Mouse (Mus musculus) megakaryocyte, embryonic 14.5 days (primary cell): ENCODE measurements around the gene Cdk5. TPM values are rescaled to one million over a fixed set of nuclear protein-coding genes. Genes with fewer than 3 reads are reported as not detected.

Source experiments
- H3K27me3 ChIP-seq: replicated peaks from 2 replicates; pipeline ENCODE3; 2012; ENCODE audit warnings: inconsistent platforms
- H3K36me3 ChIP-seq: replicated peaks from 2 replicates; pipeline ENCODE3; 2012; ENCODE audit warnings: low read length, inconsistent platforms, mixed read lengths
- H3K4me1 ChIP-seq: 2 replicates; pipeline ENCODE4 v1.6.1; 2012; ENCODE audit warnings: inconsistent platforms
- H3K4me3 ChIP-seq: replicated peaks from 2 replicates; pipeline ENCODE3; 2012; ENCODE audit warnings: moderate library complexity, mild to moderate bottlenecking, inconsistent platforms
- H3K9me3 ChIP-seq: 2 replicates; pipeline ENCODE4 v1.6.1; 2012; ENCODE audit warnings: inconsistent platforms
- FLI1 ChIP-seq: IDR thresholded peaks from 2 replicates; pipeline ENCODE4 v1.6.1; 2012; ENCODE audit warnings: low read length, inconsistent platforms, mixed read lengths
- GATA1 ChIP-seq: IDR thresholded peaks from 3 replicates; pipeline ENCODE4 v1.6.1; 2012; ENCODE audit warnings: mixed read lengths, low read length, inconsistent platforms, borderline replicate concordance
- polyA plus RNA-seq: library from polyadenylated mRNA; stranded (reverse); fragments of >175 nt; gene quantifications from 2 replicates; pipeline ENCODE4 v1.2.3, GENCODE M21; 2012; ENCODE audit warnings: low replicate concordance; ENCODE audit not compliant: insufficient read depth

Cdk5 gene
- polyA plus RNA-seq, 1 experiment: 14.5 TPM

DNA sequence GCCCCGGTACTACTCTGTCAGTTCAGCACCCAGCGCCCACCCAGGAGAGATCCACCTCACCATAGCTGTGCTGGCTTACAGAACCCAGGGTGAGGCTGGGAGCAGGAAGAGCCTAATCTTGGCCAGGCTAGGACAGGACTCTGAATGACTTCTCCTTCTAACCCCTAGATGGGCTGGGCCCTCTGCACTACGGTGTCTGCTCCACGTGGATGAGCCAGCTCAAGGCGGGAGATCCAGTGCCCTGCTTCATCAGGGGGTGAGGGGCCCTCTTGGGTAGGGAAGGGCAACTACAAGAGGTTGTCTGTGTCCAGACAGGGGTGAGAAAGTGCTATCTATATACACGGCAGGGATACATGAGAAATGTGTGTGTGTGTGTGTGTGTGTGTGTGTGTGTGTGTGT, 41.8 kb downstream of the Cdk5 start:
- TF ChIP-seq FLI1 (no peak), GATA1 (no peak)
- Histone ChIP-seq H3K9me3 (no peaks in the 10 kb centered on the region), H3K4me1 (peaks cover 55% of the 10 kb centered on the region), H3K27me3 (peaks cover 89% of the 10 kb centered on the region), H3K36me3 (peaks cover 13% of the 10 kb centered on the region), H3K4me3 (no peak overlapping the region)

- Histone ChIP-seq H3K4me1 (peaks cover 51% of the 10 kb centered on the region), H3K27me3 (peaks cover 87% of the 10 kb centered on the region), H3K9me3 (no peaks in the 10 kb centered on the region), H3K36me3 (peaks cover 3% of the 10 kb centered on the region), H3K4me3 (no peak overlapping the region)
- TF ChIP-seq GATA1: no peak; the same call in 2 of the 3 replicates
- no peak for TF ChIP-seq FLI1
Measured at GRCm38 (mm10) chr5:24380499-24380898, 42.8 kb downstream of the Cdk5 start.

DNA sequence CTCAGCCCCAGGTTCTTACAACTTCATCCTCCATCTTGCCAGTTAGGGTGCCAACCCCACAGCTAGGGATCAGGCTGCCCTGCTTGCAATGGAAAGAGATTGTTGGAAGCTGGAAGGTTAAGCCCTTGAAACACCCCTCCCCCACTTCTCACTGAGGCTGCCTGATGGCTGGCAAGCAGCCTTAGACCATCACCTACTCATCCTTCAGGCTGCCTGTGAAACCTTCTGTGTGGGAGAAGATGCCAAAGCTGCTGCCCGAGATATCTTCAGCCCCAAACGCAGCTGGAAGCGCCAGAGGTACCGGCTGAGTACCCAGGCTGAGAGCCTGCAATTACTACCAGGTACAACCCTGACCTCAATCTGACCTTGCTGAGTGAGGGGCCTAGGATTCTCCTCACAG, 43.8 kb downstream of the Cdk5 start:
- Histone ChIP-seq H3K9me3 (no peaks in the 10 kb centered on the region), H3K36me3 (no peaks in the 10 kb centered on the region), H3K4me1 (peaks cover 41% of the 10 kb centered on the region), H3K4me3 (no peak overlapping the region), H3K27me3 (peaks cover 89% of the 10 kb centered on the region)
- TF ChIP-seq FLI1 (no peak), GATA1 (no peak)

- TF ChIP-seq GATA1: no peak
- TF ChIP-seq FLI1: no peak
- H3K36me3 ChIP-seq: no peaks in the 10 kb centered on the region
- H3K9me3 ChIP-seq: no peaks in the 10 kb centered on the region
- peaks cover 33% of the 10 kb centered on the region for H3K4me1 ChIP-seq
- H3K27me3 ChIP-seq: peaks cover 93% of the 10 kb centered on the region
- no peak overlapping the region for H3K4me3 ChIP-seq
Measured at GRCm38 (mm10) chr5:24378700-24379099, 44.6 kb downstream of the Cdk5 start.

GRCm38 (mm10) chr5:24374666-24375328, 48.5 kb downstream of the Cdk5 start:
- peaks cover 91% of the 10 kb centered on the region for H3K27me3 ChIP-seq
- H3K4me3 ChIP-seq: no peak overlapping the region
- no peak for TF ChIP-seq GATA1
- no peak for TF ChIP-seq FLI1
- no peaks in the 10 kb centered on the region for H3K9me3 ChIP-seq
- H3K36me3 ChIP-seq: no peaks in the 10 kb centered on the region
- peaks cover 12% of the 10 kb centered on the region for H3K4me1 ChIP-seq

DNA sequence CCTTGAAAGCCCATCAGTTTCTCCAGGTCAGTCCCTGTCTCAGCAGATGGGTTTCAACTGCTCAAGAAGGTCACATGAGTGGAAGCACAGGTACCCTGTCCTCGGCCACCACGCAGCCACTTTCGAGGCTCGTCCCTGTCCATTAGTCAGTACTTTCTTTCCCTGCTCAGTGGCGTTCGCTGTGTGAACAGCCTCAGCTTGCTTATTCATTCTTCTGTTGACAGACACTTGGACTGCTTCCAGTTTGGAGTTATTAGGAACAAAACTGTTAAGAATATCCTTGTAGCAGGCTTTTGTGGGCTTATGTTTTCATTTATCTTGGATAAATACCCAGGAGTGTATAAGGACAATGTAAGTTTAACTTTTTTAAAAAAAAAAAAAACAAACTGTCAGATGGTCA, 49.1 kb downstream of the Cdk5 start:
- Histone ChIP-seq H3K4me1 (peaks cover 7% of the 10 kb centered on the region), H3K36me3 (no peaks in the 10 kb centered on the region), H3K9me3 (no peaks in the 10 kb centered on the region), H3K4me3 (no peak overlapping the region), H3K27me3 (peaks cover 91% of the 10 kb centered on the region)
- TF ChIP-seq GATA1 (no peak), FLI1 (no peak)

GRCm38 (mm10) chr5:24373807-24374206, 49.5 kb downstream of the Cdk5 start:
- Histone ChIP-seq H3K4me1 (peaks cover 4% of the 10 kb centered on the region), H3K4me3 (no peak overlapping the region), H3K36me3 (no peaks in the 10 kb centered on the region), H3K27me3 (peaks cover 91% of the 10 kb centered on the region), H3K9me3 (no peaks in the 10 kb centered on the region)
- TF ChIP-seq GATA1: no peak
- no peak for TF ChIP-seq FLI1

GRCm38 (mm10) chr5:24369767-24370166, 53.6 kb downstream of the Cdk5 start:
- H3K36me3 ChIP-seq: no peaks in the 10 kb centered on the region
- peaks cover 11% of the 10 kb centered on the region for H3K4me1 ChIP-seq
- peaks cover 93% of the 10 kb centered on the region for H3K27me3 ChIP-seq
- H3K4me3 ChIP-seq: no peak overlapping the region
- H3K9me3 ChIP-seq: no peaks in the 10 kb centered on the region
- TF ChIP-seq GATA1 (no peak), FLI1 (no peak)

Other genes starting within 250 kb of the Cdk5 start
- 0.10 TPM in 1 of 2 replicates, not detected in the other for gene Kcnh2, start 71.9 kb downstream of the Cdk5 start, polyA plus RNA-seq
- gene Nos3, start 58.7 kb downstream of the Cdk5 start, polyA plus RNA-seq: not detected in 2 replicates
- gene Atg9b, start 31.4 kb downstream of the Cdk5 start, polyA plus RNA-seq: 1.8 and 4.2 TPM in 2 replicates
- gene Abcb8, start 29.9 kb downstream of the Cdk5 start, polyA plus RNA-seq: 10.6 and 45.2 TPM in 2 replicates
- not detected in 2 replicates for gene Asic3, start 10.1 kb downstream of the Cdk5 start, polyA plus RNA-seq
- 14.7 and 31.0 TPM in 2 replicates for gene Slc4a2, start 307 bp upstream of the Cdk5 start, polyA plus RNA-seq
- 216 and 275 TPM in 2 replicates for gene Fastk, start 21.8 kb upstream of the Cdk5 start, polyA plus RNA-seq
- 31.6 and 37.8 TPM in 2 replicates for gene Tmub1, start 24.3 kb upstream of the Cdk5 start, polyA plus RNA-seq
- 117 and 284 TPM in 2 replicates for gene Agap3, start 28.6 kb upstream of the Cdk5 start, polyA plus RNA-seq
- not detected in 2 replicates for gene Gbx1, start 103.7 kb upstream of the Cdk5 start, polyA plus RNA-seq
- not detected in 2 replicates for gene Asb10, start 117.4 kb upstream of the Cdk5 start, polyA plus RNA-seq
- not detected in 2 replicates for gene 4931409K22Rik, start 133.3 kb upstream of the Cdk5 start, polyA plus RNA-seq
- gene Abcf2, start 153.9 kb upstream of the Cdk5 start, polyA plus RNA-seq: 49.0 and 53.1 TPM in 2 replicates
- gene Chpf2, start 163.2 kb upstream of the Cdk5 start, polyA plus RNA-seq: 36.1 and 95.0 TPM in 2 replicates
- gene Smarcd3, start 200.9 kb upstream of the Cdk5 start, polyA plus RNA-seq: 0.76 TPM in 1 of 2 replicates, not detected in the other